Mouse (Mus musculus) erythroid progenitor cell, adult 5-6 weeks (primary cell): ENCODE measurements around the gene Nes. TPM values are rescaled to one million over a fixed set of nuclear protein-coding genes. Genes with fewer than 3 reads are reported as not detected.

Experiments used
- ATAC-seq: replicated peaks from 2 replicates; pipeline ENCODE4 v1.8.0; 2016; ENCODE audit warnings: moderate number of reproducible peaks, mild to moderate bottlenecking, moderate TSS enrichment, inconsistent platforms; ENCODE audit not compliant: poor library complexity, low FRiP score, severe bottlenecking
- total RNA-seq, 2 experiments: library from RNA; stranded (forward) in 1 of 2; stranded (reverse) in 1 of 2; fragments of 150-400 nt in 1 of 2; fragments of 186-747, 209-891 nt in 1 of 2; gene quantifications; 2 replicates each; pipeline versions ENCODE4 v1.2.3 to v1.2.4; 2015 to 2017; ENCODE audit warnings: low replicate concordance in 2 of 2

The Nes gene
- total RNA-seq, 2 experiments from 2014 or later = not detected

- no peak for ATAC-seq
These were observed 31.6 kb downstream of the Nes start for GRCm38 (mm10) chr3:88002291-88002976.

- no peak for ATAC-seq
These were observed 35.2 kb downstream of the Nes start for GRCm38 (mm10) chr3:88005822-88006786.

- no peak for ATAC-seq
These were observed 39.9 kb downstream of the Nes start for GRCm38 (mm10) chr3:88010634-88011265.

GRCm38 (mm10) chr3:88022322-88023191, 51.7 kb downstream of the Nes start:
- ATAC-seq = peak; percentile 85

GRCm38 (mm10) chr3:88023192-88024074, 52.6 kb downstream of the Nes start:
- ATAC-seq = 0 out of 2 replicates have a peak, but pooled peaks have one; percentile 17

- no peak for ATAC-seq
These were observed 55.9 kb downstream of the Nes start for GRCm38 (mm10) chr3:88026823-88027222.

GRCm38 (mm10) chr3:88027434-88028186, 56.7 kb downstream of the Nes start, which contains the start of gene Hapln2:
Hapln2 (minus strand) TSS chr3:88027583.
- no peak for ATAC-seq

Other genes with a start within 250 kb of the Nes start
- gene Lrrc71, start 222.5 kb upstream of the Nes start, total RNA-seq (2015; ENCODE audit: low replicate concordance) = not detected in 2 replicates
- not detected in 2 replicates for gene Lrrc71, start 222.5 kb upstream of the Nes start, total RNA-seq (2017; ENCODE audit: low replicate concordance)
- not detected in 2 replicates for gene Ntrk1, start 175.9 kb upstream of the Nes start, total RNA-seq (2015; ENCODE audit: low replicate concordance)
- not detected in 2 replicates for gene Ntrk1, start 175.9 kb upstream of the Nes start, total RNA-seq (2017; ENCODE audit: low replicate concordance)
- gene Insrr, start 174.1 kb upstream of the Nes start, total RNA-seq (2015; ENCODE audit: low replicate concordance) = not detected in 2 replicates
- not detected in 2 replicates for gene Insrr, start 174.1 kb upstream of the Nes start, total RNA-seq (2017; ENCODE audit: low replicate concordance)
- gene Pear1, start 146.8 kb upstream of the Nes start, total RNA-seq (2015; ENCODE audit: low replicate concordance) = 1.3 TPM in 1 of 2 replicates, not detected in the other
- 0.98 and 1.0 TPM in 2 replicates for gene Pear1, start 146.8 kb upstream of the Nes start, total RNA-seq (2017; ENCODE audit: low replicate concordance)
- 1.3 and 1.4 TPM in 2 replicates for gene Sh2d2a, start 124.3 kb upstream of the Nes start, total RNA-seq (2015; ENCODE audit: low replicate concordance)
- gene Sh2d2a, start 124.3 kb upstream of the Nes start, total RNA-seq (2017; ENCODE audit: low replicate concordance) = 0.51 and 0.83 TPM in 2 replicates
- 12.6 and 17.7 TPM in 2 replicates for gene Prcc, start 85.5 kb upstream of the Nes start, total RNA-seq (2015; ENCODE audit: low replicate concordance)
- 12.0 and 13.2 TPM in 2 replicates for gene Prcc, start 85.5 kb upstream of the Nes start, total RNA-seq (2017; ENCODE audit: low replicate concordance)
- gene Hdgf, start 64.8 kb upstream of the Nes start, total RNA-seq (2015; ENCODE audit: low replicate concordance) = 255 and 262 TPM in 2 replicates
- gene Hdgf, start 64.8 kb upstream of the Nes start, total RNA-seq (2017; ENCODE audit: low replicate concordance) = 349 and 393 TPM in 2 replicates
- 68.1 and 70.4 TPM in 2 replicates for gene Mrpl24, start 51.6 kb upstream of the Nes start, total RNA-seq (2015; ENCODE audit: low replicate concordance)
- gene Mrpl24, start 51.6 kb upstream of the Nes start, total RNA-seq (2017; ENCODE audit: low replicate concordance) = 31.3 and 38.0 TPM in 2 replicates
- 13.3 and 16.8 TPM in 2 replicates for gene Isg20l2, start 40.8 kb upstream of the Nes start, total RNA-seq (2015; ENCODE audit: low replicate concordance)
- gene Isg20l2, start 40.8 kb upstream of the Nes start, total RNA-seq (2017; ENCODE audit: low replicate concordance) = 11.6 and 11.7 TPM in 2 replicates
- 2.5 and 5.0 TPM in 2 replicates for gene Rrnad1, start 40.4 kb upstream of the Nes start, total RNA-seq (2015; ENCODE audit: low replicate concordance)
- gene Rrnad1, start 40.4 kb upstream of the Nes start, total RNA-seq (2017; ENCODE audit: low replicate concordance) = 4.9 and 5.3 TPM in 2 replicates
- not detected in 2 replicates for gene Crabp2, start 22.4 kb upstream of the Nes start, total RNA-seq (2015; ENCODE audit: low replicate concordance)
- gene Crabp2, start 22.4 kb upstream of the Nes start, total RNA-seq (2017; ENCODE audit: low replicate concordance) = not detected in 2 replicates
- gene Bcan, start 29.2 kb downstream of the Nes start, total RNA-seq (2015; ENCODE audit: low replicate concordance) = not detected in 2 replicates
- not detected in 2 replicates for gene Bcan, start 29.2 kb downstream of the Nes start, total RNA-seq (2017; ENCODE audit: low replicate concordance)
- gene Hapln2, start 56.5 kb downstream of the Nes start, total RNA-seq (2015; ENCODE audit: low replicate concordance) = not detected in 2 replicates
- not detected in 2 replicates for gene Hapln2, start 56.5 kb downstream of the Nes start, total RNA-seq (2017; ENCODE audit: low replicate concordance)
- gene Gpatch4, start 72.0 kb downstream of the Nes start, total RNA-seq (2015; ENCODE audit: low replicate concordance) = 3.6 and 8.4 TPM in 2 replicates
- 3.6 and 5.4 TPM in 2 replicates for gene Gpatch4, start 72.0 kb downstream of the Nes start, total RNA-seq (2017; ENCODE audit: low replicate concordance)
- 11.9 and 12.2 TPM in 2 replicates for gene Naxe, start 87.4 kb downstream of the Nes start, total RNA-seq (2015; ENCODE audit: low replicate concordance)
- gene Naxe, start 87.4 kb downstream of the Nes start, total RNA-seq (2017; ENCODE audit: low replicate concordance) = 5.5 and 7.6 TPM in 2 replicates
- not detected in 2 replicates for gene Ttc24, start 107.2 kb downstream of the Nes start, total RNA-seq (2015; ENCODE audit: low replicate concordance)
- not detected in 2 replicates for gene Ttc24, start 107.2 kb downstream of the Nes start, total RNA-seq (2017; ENCODE audit: low replicate concordance)
- gene Iqgap3, start 110.9 kb downstream of the Nes start, total RNA-seq (2015; ENCODE audit: low replicate concordance) = 29.8 and 31.4 TPM in 2 replicates
- 56.3 and 60.7 TPM in 2 replicates for gene Iqgap3, start 110.9 kb downstream of the Nes start, total RNA-seq (2017; ENCODE audit: low replicate concordance)
- 36.9 and 37.8 TPM in 2 replicates for gene Mef2d, start 171.3 kb downstream of the Nes start, total RNA-seq (2015; ENCODE audit: low replicate concordance)
- 15.3 and 16.9 TPM in 2 replicates for gene Mef2d, start 171.3 kb downstream of the Nes start, total RNA-seq (2017; ENCODE audit: low replicate concordance)